Mouse (Mus musculus) myocyte (in vitro differentiated cells): Measurements from ENCODE around the gene Fam172a. TPM values are rescaled to one million over a fixed set of nuclear protein-coding genes. Genes with fewer than 3 reads are reported as not detected.

Source experiments
- H3K27me3 ChIP-seq: one replicate; pipeline ENCODE4 v1.6.1; 2011; ENCODE audit not compliant: control insufficient read depth, insufficient read depth, insufficient read length
- H3K36me3 ChIP-seq: one replicate; pipeline ENCODE4 v1.6.1; 2011; ENCODE audit not compliant: control insufficient read depth, insufficient read depth
- H3K4me2 ChIP-seq: one replicate; pipeline ENCODE4 v1.6.1; 2011; ENCODE audit warnings: low read depth, control low read depth
- H3K4me3 ChIP-seq: one replicate; pipeline ENCODE4 v1.5.1; 2011; ENCODE audit warnings: mild to moderate bottlenecking, control low read depth, moderate library complexity
- H3K79me2 ChIP-seq: one replicate; pipeline ENCODE4 v1.6.1; 2011; ENCODE audit not compliant: control insufficient read depth, insufficient read depth
- H3ac ChIP-seq: one replicate; pipeline ENCODE4 v1.6.1; 2011; ENCODE audit not compliant: control insufficient read depth, insufficient read length
- CEBPB ChIP-seq: IDR thresholded peaks from 2 replicates; pipeline ENCODE4 v1.6.1; 2011; ENCODE audit warnings: mild to moderate bottlenecking, moderate library complexity; ENCODE audit not compliant: poor library complexity, insufficient read depth, severe bottlenecking
- E2F4 ChIP-seq: IDR thresholded peaks from one replicate; pipeline ENCODE4 v1.6.1; 2011; ENCODE audit warnings: mild to moderate bottlenecking, control low read depth, moderate library complexity; ENCODE audit not compliant: insufficient read depth
- MAX ChIP-seq: IDR thresholded peaks from one replicate; pipeline ENCODE4 v1.6.1; 2011; ENCODE audit warnings: low read depth, mild to moderate bottlenecking, control low read depth
- MYOD1 ChIP-seq, 3 experiments: IDR thresholded peaks; one replicate each; pipeline ENCODE4 v1.6.1; 2011; ENCODE audit warnings: control low read depth in 2 of 3, low read depth in 2 of 3, mild to moderate bottlenecking in 2 of 3, moderate library complexity in 1 of 3; ENCODE audit not compliant: insufficient read length in 2 of 3, control insufficient read depth in 1 of 3
- MYOG ChIP-seq, 3 experiments: IDR thresholded peaks; one replicate each; pipeline ENCODE4 v1.6.1; 2011; ENCODE audit warnings: control low read depth in 2 of 3, low read depth in 2 of 3, mild to moderate bottlenecking in 2 of 3; ENCODE audit not compliant: insufficient read length in 2 of 3, control insufficient read depth in 1 of 3, insufficient read depth in 1 of 3
- POLR2A ChIP-seq: IDR thresholded peaks from one replicate; pipeline ENCODE4 v1.6.1; 2011; ENCODE audit warnings: low read depth, mild to moderate bottlenecking, control low read depth, moderate library complexity; ENCODE audit not compliant: insufficient read length
- POLR2AphosphoS2 ChIP-seq: IDR thresholded peaks from one replicate; pipeline ENCODE4 v1.6.1; 2011; ENCODE audit warnings: low read depth, control low read depth; ENCODE audit not compliant: insufficient read length
- REST ChIP-seq: IDR thresholded peaks from one replicate; pipeline ENCODE4 v1.6.1; 2011; ENCODE audit warnings: mild to moderate bottlenecking, control low read depth, moderate library complexity; ENCODE audit not compliant: insufficient read depth, insufficient read length
- SRF ChIP-seq: IDR thresholded peaks from one replicate; pipeline ENCODE4 v1.6.1; 2011; ENCODE audit warnings: low read depth; ENCODE audit not compliant: control insufficient read depth, insufficient read length
- TCF12 ChIP-seq: IDR thresholded peaks from one replicate; pipeline ENCODE4 v1.6.1; 2011; ENCODE audit warnings: mild to moderate bottlenecking, control low read depth; ENCODE audit not compliant: poor library complexity, insufficient read depth, severe bottlenecking
- TCF3 ChIP-seq: IDR thresholded peaks from one replicate; pipeline ENCODE4 v1.6.1; 2011; ENCODE audit warnings: low read depth, control low read depth; ENCODE audit not compliant: insufficient read length
- USF1 ChIP-seq: IDR thresholded peaks from one replicate; pipeline ENCODE4 v1.6.1; 2011; ENCODE audit warnings: low read depth, mild to moderate bottlenecking, control low read depth, moderate library complexity
- polyA plus RNA-seq: library from polyadenylated mRNA; unstranded; fragments of >200 nt; fragmentation: generic; extraction: Trizol; gene quantifications from one replicate; pipeline ENCODE4 v1.2.1, GENCODE M21; 2012; ENCODE audit warnings: missing spikeins

Fam172a gene
- polyA plus RNA-seq, 1 experiment = 6.5 TPM

- no peak for TF ChIP-seq MYOG (IDR thresholded peaks at IDR 0.05; ENCODE audit: control insufficient read depth in 1 of 3, insufficient read depth in 1 of 3, insufficient read length in 2 of 3, low read depth in 2 of 3)
- no peak for TF ChIP-seq POLR2AphosphoS2
- no peak for TF ChIP-seq USF1
- no peak for TF ChIP-seq REST
- TF ChIP-seq MYOD1 (IDR thresholded peaks at IDR 0.05; ENCODE audit: control insufficient read depth in 1 of 3, insufficient read length in 2 of 3, low read depth in 2 of 3) = no peak
- TF ChIP-seq TCF3 = no peak
- TF ChIP-seq E2F4 = no peak
- TF ChIP-seq MAX = no peak
- no peak for TF ChIP-seq POLR2A
- no peak for TF ChIP-seq CEBPB
- TF ChIP-seq SRF = no peak
- TF ChIP-seq TCF12 = no peak
- Histone ChIP-seq H3K27me3 (no peaks in the 10 kb centered on the region), H3K36me3 (no peaks in the 10 kb centered on the region), H3K4me2 (no peak overlapping the region), H3K4me3 (no peak overlapping the region), H3ac (no peak overlapping the region), H3K79me2 (no peaks in the 10 kb centered on the region)
These were observed 476.9 kb downstream of the Fam172a start for GRCm38 (mm10) chr13:78178771-78179170.

GRCm38 (mm10) chr13:78179312-78180097, 477.7 kb downstream of the Fam172a start:
- Histone ChIP-seq H3K79me2 (no peaks in the 10 kb centered on the region), H3K36me3 (no peaks in the 10 kb centered on the region), H3K27me3 (no peaks in the 10 kb centered on the region), H3K4me2 (no peak overlapping the region), H3K4me3 (no peak overlapping the region), H3ac (no peak overlapping the region)
- no peak for TF ChIP-seq REST
- no peak for TF ChIP-seq POLR2A
- no peak for TF ChIP-seq SRF
- no peak for TF ChIP-seq POLR2AphosphoS2
- no peak for TF ChIP-seq USF1
- no peak for TF ChIP-seq TCF3
- no peak for TF ChIP-seq MYOD1 (IDR thresholded peaks at IDR 0.05; ENCODE audit: control insufficient read depth in 1 of 3, insufficient read length in 2 of 3, low read depth in 2 of 3)
- no peak for TF ChIP-seq CEBPB
- TF ChIP-seq MAX = no peak
- no peak for TF ChIP-seq MYOG (IDR thresholded peaks at IDR 0.05; ENCODE audit: control insufficient read depth in 1 of 3, insufficient read depth in 1 of 3, insufficient read length in 2 of 3, low read depth in 2 of 3)
- TF ChIP-seq TCF12 = no peak
- no peak for TF ChIP-seq E2F4

GRCm38 (mm10) chr13:78180261-78180660, 478.4 kb downstream of the Fam172a start:
- no peak for TF ChIP-seq POLR2AphosphoS2
- no peak for TF ChIP-seq REST
- TF ChIP-seq TCF12 = no peak
- TF ChIP-seq TCF3 = no peak

GRCm38 (mm10) chr13:78181071-78181929, 479.5 kb downstream of the Fam172a start:
- H3K4me3 ChIP-seq = no peak overlapping the region
- no peak for TF ChIP-seq REST
- no peak for TF ChIP-seq TCF12
- no peak for TF ChIP-seq SRF
- TF ChIP-seq CEBPB = no peak
- TF ChIP-seq MYOD1 (IDR thresholded peaks at IDR 0.05; ENCODE audit: control insufficient read depth in 1 of 3, insufficient read length in 2 of 3, low read depth in 2 of 3) = no peak
- no peak for TF ChIP-seq E2F4
- TF ChIP-seq TCF3 = no peak
- no peak for TF ChIP-seq POLR2A
- TF ChIP-seq POLR2AphosphoS2 = no peak
- no peak for TF ChIP-seq MYOG (IDR thresholded peaks at IDR 0.05; ENCODE audit: control insufficient read depth in 1 of 3, insufficient read depth in 1 of 3, insufficient read length in 2 of 3, low read depth in 2 of 3)
- no peak for TF ChIP-seq USF1
- no peak for TF ChIP-seq MAX
- no peak overlapping the region for H3ac ChIP-seq
- H3K4me2 ChIP-seq = no peak overlapping the region
- H3K36me3 ChIP-seq = no peaks in the 10 kb centered on the region
- no peaks in the 10 kb centered on the region for H3K27me3 ChIP-seq
- no peaks in the 10 kb centered on the region for H3K79me2 ChIP-seq

More at GRCm38 (mm10) chr13:78180261-78180660, 478.4 kb downstream of the Fam172a start:
- no peaks in the 10 kb centered on the region for H3K79me2 ChIP-seq
- H3K27me3 ChIP-seq = no peaks in the 10 kb centered on the region
- H3K36me3 ChIP-seq = no peaks in the 10 kb centered on the region
- H3K4me3 ChIP-seq = no peak overlapping the region
- no peak overlapping the region for H3ac ChIP-seq
- H3K4me2 ChIP-seq = no peak overlapping the region
